Mouse (Mus musculus) cortical plate, adult 2 months (tissue): ENCODE measurements around the gene Tepsin. TPM values are rescaled to one million over a fixed set of nuclear protein-coding genes. Genes with fewer than 3 reads are reported as not detected.

Experiments
- H3K27ac ChIP-seq: fragments of 200-500 bp; 2 replicates; pipeline ENCODE4 v1.5.1; 2012; ENCODE audit warnings: low read length, control low read depth, inconsistent platforms; ENCODE audit not compliant: insufficient read depth
- H3K4me1 ChIP-seq: fragments of 200-500 bp; 2 replicates; pipeline ENCODE4 v1.6.1; 2011; ENCODE audit warnings: low read length; ENCODE audit not compliant: control insufficient read depth, insufficient read depth
- H3K4me3 ChIP-seq: fragments of 200-500 bp; 2 replicates; pipeline ENCODE4 v1.5.1; 2011; ENCODE audit warnings: mild to moderate bottlenecking, low read length, control low read depth; ENCODE audit not compliant: insufficient read depth
- CTCF ChIP-seq: fragments of 200-500 bp; IDR thresholded peaks from 2 replicates; pipeline ENCODE4 v1.5.1; 2011; ENCODE audit warnings: mild to moderate bottlenecking, control low read depth, low read length; ENCODE audit not compliant: insufficient read depth; ENCODE audit errors: extremely low read depth
- POLR2A ChIP-seq: fragments of 200-500 bp; IDR thresholded peaks from 2 replicates; pipeline ENCODE4 v1.6.1; 2011; ENCODE audit warnings: mild to moderate bottlenecking, low read length, control low read depth; ENCODE audit not compliant: insufficient read depth; ENCODE audit errors: extremely low read depth
- polyA plus RNA-seq: library from polyadenylated mRNA; depleted of rRNA; stranded (reverse); fragments of >200 nt; gene quantifications from 2 replicates; pipeline ENCODE4 v1.2.3, GENCODE M21; 2012; rRNA removed

The Tepsin gene
- polyA plus RNA-seq: 30.8 and 32.6 TPM in 2 replicates

- Histone ChIP-seq H3K27ac (peak within 1 kb of the TSS; percentile 36), H3K4me1 (peaks cover 2% of the 10 kb centered on the region; the same call in 1 of the 2 replicates), H3K4me3 (peak within 1 kb of the TSS; percentile 75)
- TF ChIP-seq POLR2A (peak; percentile 58; the same call in 1 of the 2 replicates), CTCF (no peak)
These were observed at the start of gene Tepsin, which contains the start of gene Ndufaf8 for GRCm38 (mm10) chr11:120098588-120099511. TSS of gene Tepsin (minus strand) at chr11:120098731. TSS of gene Ndufaf8 (plus strand) at chr11:120098928.

- TF ChIP-seq POLR2A (no peak), CTCF (no peak)
- Histone ChIP-seq H3K4me3 (no peak overlapping the region), H3K4me1 (peaks cover 7% of the 10 kb centered on the region; the same call in 1 of the 2 replicates), H3K27ac (no peak overlapping the region)
These were observed 45.4 kb upstream of the Tepsin start for GRCm38 (mm10) chr11:120143708-120144497.

GRCm38 (mm10) chr11:120142601-120143051 lies 44.1 kb upstream of the Tepsin start:
- peaks cover 10% of the 10 kb centered on the region for H3K4me1 ChIP-seq
- TF ChIP-seq CTCF (peak; percentile 37; the same call in 1 of the 2 replicates), POLR2A (no peak)
- peak overlapping the region; percentile 79; the same call in 1 of the 2 replicates for H3K27ac ChIP-seq
- no peak overlapping the region for H3K4me3 ChIP-seq

- TF ChIP-seq POLR2A (no peak), CTCF (no peak)
- H3K27ac ChIP-seq: no peak overlapping the region
- H3K4me1 ChIP-seq: peaks cover 14% of the 10 kb centered on the region
- no peak overlapping the region for H3K4me3 ChIP-seq
These were observed 41.7 kb upstream of the Tepsin start for GRCm38 (mm10) chr11:120140255-120140654.

GRCm38 (mm10) chr11:120139309-120139731 lies 40.8 kb upstream of the Tepsin start:
- no peak overlapping the region for H3K4me3 ChIP-seq
- TF ChIP-seq POLR2A (no peak), CTCF (no peak)

GRCm38 (mm10) chr11:120137625-120138004 lies 39.1 kb upstream of the Tepsin start:
- no peak overlapping the region for H3K4me3 ChIP-seq
- TF ChIP-seq CTCF (no peak), POLR2A (no peak)
- H3K27ac ChIP-seq: no peak overlapping the region
- H3K4me1 ChIP-seq: peaks cover 11% of the 10 kb centered on the region

More at GRCm38 (mm10) chr11:120139309-120139731, 40.8 kb upstream of the Tepsin start:
- Histone ChIP-seq H3K27ac (no peak overlapping the region), H3K4me1 (peaks cover 14% of the 10 kb centered on the region)

- H3K4me1 ChIP-seq: peaks cover 11% of the 10 kb centered on the region
- no peak overlapping the region for H3K4me3 ChIP-seq
- no peak overlapping the region for H3K27ac ChIP-seq
- TF ChIP-seq POLR2A (no peak), CTCF (no peak)
These were observed 38.5 kb upstream of the Tepsin start for GRCm38 (mm10) chr11:120136796-120137624.

GRCm38 (mm10) chr11:120136195-120136594 lies 37.7 kb upstream of the Tepsin start:
- TF ChIP-seq POLR2A: no peak
- TF ChIP-seq CTCF: no peak
- no peak overlapping the region for H3K4me3 ChIP-seq
- H3K27ac ChIP-seq: no peak overlapping the region
- peaks cover 11% of the 10 kb centered on the region for H3K4me1 ChIP-seq
